Mouse (Mus musculus): ENCODE data around the gene Ptprk. TPM values are rescaled to one million over a fixed set of nuclear protein-coding genes. Genes with fewer than 3 reads are reported as not detected.

The Ptprk gene
- polyA plus RNA-seq, 1 experiment from 2014 or later, result 45.2 TPM

- no peaks in the 10 kb centered on the region for H3K9me3 ChIP-seq (replicated peaks; ENCODE audit: control insufficient read depth, low read length)
- H3K27ac ChIP-seq (ENCODE audit: low read length), result no peak overlapping the region
- 50% methylated on average over 2 of the region's 2 CpGs for WGBS
- ATAC-seq (ENCODE audit: insufficient read depth, low FRiP score), result no peak; the same call in 1 of the 2 replicates
- no peaks in the 10 kb centered on the region for H3K27me3 ChIP-seq (ENCODE audit: control insufficient read depth, insufficient read depth, low read length)
- H3K36me3 ChIP-seq (ENCODE audit: control insufficient read depth, insufficient read depth, low read length), result no peaks in the 10 kb centered on the region
- H3K9ac ChIP-seq (ENCODE audit: low read length), result no peak overlapping the region
- H3K4me2 ChIP-seq (ENCODE audit: low read depth, low read length), result no peak overlapping the region
- H3K4me3 ChIP-seq (replicated peaks; ENCODE audit: low read length), result no peak overlapping the region
- H3K4me1 ChIP-seq (ENCODE audit: control insufficient read depth, insufficient read depth, low read length), result peaks cover 15% of the 10 kb centered on the region; the same call in 1 of the 2 replicates
These were observed 24.3 kb downstream of the Ptprk start for GRCm38 (mm10) chr10:28098923-28099322.

GRCm38 (mm10) chr10:28103406-28103906, 28.8 kb downstream of the Ptprk start:
- H3K27ac ChIP-seq (ENCODE audit: low read length), result no peak overlapping the region

GRCm38 (mm10) chr10:28103924-28104323, 29.3 kb downstream of the Ptprk start:
- H3K27me3 ChIP-seq (ENCODE audit: control insufficient read depth, insufficient read depth, low read length), result no peaks in the 10 kb centered on the region
- no peak overlapping the region for H3K4me2 ChIP-seq (ENCODE audit: low read depth, low read length)
- WGBS, result 55% methylated on average over 2 of the region's 2 CpGs
- no peaks in the 10 kb centered on the region for H3K36me3 ChIP-seq (ENCODE audit: control insufficient read depth, insufficient read depth, low read length)
- no peak overlapping the region for H3K9ac ChIP-seq (ENCODE audit: low read length)
- ATAC-seq (ENCODE audit: insufficient read depth, low FRiP score), result no peak
- no peaks in the 10 kb centered on the region for H3K9me3 ChIP-seq (replicated peaks; ENCODE audit: control insufficient read depth, low read length)
- no peak overlapping the region for H3K4me3 ChIP-seq (replicated peaks; ENCODE audit: low read length)
- H3K27ac ChIP-seq (ENCODE audit: low read length), result no peak overlapping the region
- H3K4me1 ChIP-seq (ENCODE audit: control insufficient read depth, insufficient read depth, low read length), result peaks cover 14% of the 10 kb centered on the region; the same call in 1 of the 2 replicates

More at GRCm38 (mm10) chr10:28103406-28103906, 28.8 kb downstream of the Ptprk start:
- H3K36me3 ChIP-seq (ENCODE audit: control insufficient read depth, insufficient read depth, low read length), result no peaks in the 10 kb centered on the region
- no peaks in the 10 kb centered on the region for H3K9me3 ChIP-seq (replicated peaks; ENCODE audit: control insufficient read depth, low read length)
- H3K4me1 ChIP-seq (ENCODE audit: control insufficient read depth, insufficient read depth, low read length), result peaks cover 14% of the 10 kb centered on the region; the same call in 1 of the 2 replicates
- no peak overlapping the region for H3K4me3 ChIP-seq (replicated peaks; ENCODE audit: low read length)
- no peak overlapping the region for H3K4me2 ChIP-seq (ENCODE audit: low read depth, low read length)
- no peak overlapping the region for H3K9ac ChIP-seq (ENCODE audit: low read length)
- ATAC-seq (ENCODE audit: insufficient read depth, low FRiP score), result no peak
- 67% methylated on average over 4 of the region's 4 CpGs for WGBS
- H3K27me3 ChIP-seq (ENCODE audit: control insufficient read depth, insufficient read depth, low read length), result no peaks in the 10 kb centered on the region

GRCm38 (mm10) chr10:28105247-28105646, 30.6 kb downstream of the Ptprk start:
- Histone ChIP-seq H3K4me1 (ENCODE audit: control insufficient read depth, insufficient read depth, low read length) (peaks cover 11% of the 10 kb centered on the region; the same call in 1 of the 2 replicates), H3K27ac (ENCODE audit: low read length) (peak overlapping the region; percentile 42), H3K9me3 (replicated peaks; ENCODE audit: control insufficient read depth, low read length) (no peaks in the 10 kb centered on the region), H3K27me3 (ENCODE audit: control insufficient read depth, insufficient read depth, low read length) (no peaks in the 10 kb centered on the region), H3K9ac (ENCODE audit: low read length) (no peak overlapping the region; the same call in 1 of the 2 replicates), H3K4me2 (ENCODE audit: low read depth, low read length) (no peak overlapping the region), H3K36me3 (ENCODE audit: control insufficient read depth, insufficient read depth, low read length) (no peaks in the 10 kb centered on the region), H3K4me3 (replicated peaks; ENCODE audit: low read length) (no peak overlapping the region)
- WGBS, result 60% methylated on average over 6 of the region's 6 CpGs
- ATAC-seq (ENCODE audit: insufficient read depth, low FRiP score), result peak; percentile 86

- Histone ChIP-seq H3K4me1 (ENCODE audit: control insufficient read depth, insufficient read depth, low read length) (peaks cover 14% of the 10 kb centered on the region), H3K27me3 (ENCODE audit: control insufficient read depth, insufficient read depth, low read length) (no peaks in the 10 kb centered on the region), H3K4me3 (replicated peaks; ENCODE audit: low read length) (no peak overlapping the region), H3K4me2 (ENCODE audit: low read depth, low read length) (no peak overlapping the region), H3K36me3 (ENCODE audit: control insufficient read depth, insufficient read depth, low read length) (no peaks in the 10 kb centered on the region), H3K27ac (ENCODE audit: low read length) (no peak overlapping the region), H3K9me3 (replicated peaks; ENCODE audit: control insufficient read depth, low read length) (0 out of 2 replicates have a peak, but pooled peaks cover 4% of the 10 kb centered on the region), H3K9ac (ENCODE audit: low read length) (no peak overlapping the region)
- 64% methylated on average over 8 of the region's 8 CpGs for WGBS
- no peak for ATAC-seq (ENCODE audit: insufficient read depth, low FRiP score)
These were observed 38.4 kb downstream of the Ptprk start for GRCm38 (mm10) chr10:28112826-28113589.

GRCm38 (mm10) chr10:28113879-28114278, 39.3 kb downstream of the Ptprk start:
- H3K27me3 ChIP-seq (ENCODE audit: control insufficient read depth, insufficient read depth, low read length), result no peaks in the 10 kb centered on the region
- WGBS, result 50% methylated on average over 3 of the region's 3 CpGs
- no peak overlapping the region for H3K4me2 ChIP-seq (ENCODE audit: low read depth, low read length)
- H3K4me1 ChIP-seq (ENCODE audit: control insufficient read depth, insufficient read depth, low read length), result peaks cover 15% of the 10 kb centered on the region
- H3K36me3 ChIP-seq (ENCODE audit: control insufficient read depth, insufficient read depth, low read length), result no peaks in the 10 kb centered on the region
- 0 out of 2 replicates have a peak, but pooled peaks cover 4% of the 10 kb centered on the region for H3K9me3 ChIP-seq (replicated peaks; ENCODE audit: control insufficient read depth, low read length)
- ATAC-seq (ENCODE audit: insufficient read depth, low FRiP score), result peak; percentile 25; the same call in 1 of the 2 replicates
- H3K27ac ChIP-seq (ENCODE audit: low read length), result no peak overlapping the region
- H3K4me3 ChIP-seq (replicated peaks; ENCODE audit: low read length), result no peak overlapping the region
- no peak overlapping the region for H3K9ac ChIP-seq (ENCODE audit: low read length)

GRCm38 (mm10) chr10:28116982-28117381, 42.4 kb downstream of the Ptprk start:
- Histone ChIP-seq H3K9me3 (replicated peaks; ENCODE audit: control insufficient read depth, low read length) (0 out of 2 replicates have a peak, but pooled peaks cover 4% of the 10 kb centered on the region), H3K27ac (ENCODE audit: low read length) (no peak overlapping the region), H3K4me3 (replicated peaks; ENCODE audit: low read length) (no peak overlapping the region), H3K9ac (ENCODE audit: low read length) (no peak overlapping the region), H3K4me1 (ENCODE audit: control insufficient read depth, insufficient read depth, low read length) (peaks cover 15% of the 10 kb centered on the region), H3K27me3 (ENCODE audit: control insufficient read depth, insufficient read depth, low read length) (no peaks in the 10 kb centered on the region), H3K4me2 (ENCODE audit: low read depth, low read length) (no peak overlapping the region), H3K36me3 (ENCODE audit: control insufficient read depth, insufficient read depth, low read length) (no peaks in the 10 kb centered on the region)
- no peak for ATAC-seq (ENCODE audit: insufficient read depth, low FRiP score)

- Histone ChIP-seq H3K4me2 (ENCODE audit: low read depth, low read length) (no peak overlapping the region), H3K27ac (ENCODE audit: low read length) (no peak overlapping the region), H3K9me3 (replicated peaks; ENCODE audit: control insufficient read depth, low read length) (0 out of 2 replicates have a peak, but pooled peaks cover 4% of the 10 kb centered on the region), H3K27me3 (ENCODE audit: control insufficient read depth, insufficient read depth, low read length) (no peaks in the 10 kb centered on the region), H3K9ac (ENCODE audit: low read length) (no peak overlapping the region), H3K4me1 (ENCODE audit: control insufficient read depth, insufficient read depth, low read length) (peaks cover 13% of the 10 kb centered on the region), H3K4me3 (replicated peaks; ENCODE audit: low read length) (no peak overlapping the region), H3K36me3 (ENCODE audit: control insufficient read depth, insufficient read depth, low read length) (no peaks in the 10 kb centered on the region)
- peak; percentile 56; the same call in 1 of the 2 replicates for ATAC-seq (ENCODE audit: insufficient read depth, low FRiP score)
- WGBS, result 67% methylated on average over 6 of the region's 6 CpGs
These were observed 44.3 kb downstream of the Ptprk start for GRCm38 (mm10) chr10:28118783-28119365.

- Histone ChIP-seq H3K4me3 (replicated peaks; ENCODE audit: low read length) (no peak overlapping the region), H3K4me2 (ENCODE audit: low read depth, low read length) (no peak overlapping the region), H3K36me3 (ENCODE audit: control insufficient read depth, insufficient read depth, low read length) (no peaks in the 10 kb centered on the region), H3K9me3 (replicated peaks; ENCODE audit: control insufficient read depth, low read length) (no peaks in the 10 kb centered on the region), H3K27me3 (ENCODE audit: control insufficient read depth, insufficient read depth, low read length) (no peaks in the 10 kb centered on the region), H3K4me1 (ENCODE audit: control insufficient read depth, insufficient read depth, low read length) (0 out of 2 replicates have a peak, but pooled peaks cover 3% of the 10 kb centered on the region), H3K9ac (ENCODE audit: low read length) (no peak overlapping the region), H3K27ac (ENCODE audit: low read length) (no peak overlapping the region)
- WGBS, result 82% methylated on average over 4 of the region's 4 CpGs
- ATAC-seq (ENCODE audit: insufficient read depth, low FRiP score), result no peak
These were observed 49.3 kb downstream of the Ptprk start for GRCm38 (mm10) chr10:28123881-28124280.
